Mouse (Mus musculus) kidney, postnatal 14 days (tissue): ENCODE results near the gene Taf1.

ENCODE experiments used
- DNase-seq: peaks from one replicate; pipeline ENCODE4 v3.0.0; 2022; ENCODE audit warnings: mixed read lengths

Gene Taf1

GRCm38 (mm10) chrX:101532347-101533221 lies at the start of gene Taf1:
Gene Taf1 (plus strand): TSS chrX:101532734.
- peak; percentile 95 for DNase-seq

GRCm38 (mm10) chrX:101486487-101487152 lies 45.9 kb upstream of the Taf1 start:
- DNase-seq = peak; percentile 35

DNA sequence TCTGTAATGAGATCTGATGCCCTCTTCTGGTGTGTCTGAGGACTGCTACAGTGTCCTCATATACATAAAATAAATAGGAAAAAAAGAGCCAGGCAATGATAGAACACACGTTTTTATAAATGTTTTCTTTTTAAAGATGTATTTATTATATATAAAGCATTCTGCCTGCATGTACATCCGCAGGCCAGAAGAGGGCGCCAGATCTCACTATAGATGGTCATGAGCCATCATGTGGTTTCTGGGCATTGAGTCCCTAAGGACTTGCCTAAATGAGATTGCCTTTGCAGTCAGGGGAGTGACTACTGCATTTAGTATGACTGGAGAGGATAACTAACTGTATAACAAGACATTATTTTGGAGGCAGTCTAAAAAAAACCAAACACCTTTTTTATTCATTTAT lies 27.9 kb upstream of the Taf1 start:
- no peak for DNase-seq

DNA sequence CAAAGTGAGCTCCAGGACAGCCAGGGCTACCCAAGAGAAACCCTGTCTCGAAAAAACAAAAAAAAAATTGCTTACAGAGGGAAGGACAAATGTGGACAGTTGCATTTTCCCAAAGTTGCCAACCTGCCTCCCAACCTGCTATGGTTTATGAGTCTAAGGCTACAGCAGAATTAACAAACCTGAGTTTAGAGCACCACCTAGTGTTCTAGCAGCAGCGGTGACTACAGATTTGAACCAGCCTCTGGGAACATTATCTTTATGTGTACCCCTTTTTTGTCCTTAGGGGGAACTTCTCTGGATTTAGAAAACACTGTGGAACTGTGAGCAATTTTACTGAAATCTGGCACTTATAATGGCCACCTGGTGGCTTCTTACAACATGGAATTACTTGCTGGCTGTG lies 16.8 kb upstream of the Taf1 start:
- DNase-seq = no peak

GRCm38 (mm10) chrX:101518006-101518405 lies 14.5 kb upstream of the Taf1 start:
- no peak for DNase-seq

DNA sequence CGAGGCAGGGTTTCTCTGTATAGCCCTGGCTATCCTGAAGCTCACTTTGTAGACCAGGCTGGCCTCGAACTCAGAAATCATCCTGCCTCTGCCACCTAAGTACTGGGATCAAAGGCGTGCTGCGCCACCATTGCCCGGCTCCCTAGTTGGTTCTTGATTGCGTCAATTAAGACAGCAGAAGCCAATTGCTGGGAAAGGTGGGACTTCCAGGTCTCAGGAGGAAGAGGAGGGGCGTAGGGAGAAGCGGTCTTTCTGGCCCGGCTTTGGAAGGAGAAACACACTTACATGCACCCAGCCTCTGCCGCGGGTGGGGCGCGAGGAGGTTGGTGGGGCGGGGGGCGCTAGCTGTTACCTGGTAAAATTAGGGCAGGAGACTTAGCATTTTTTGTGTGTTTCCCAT lies 10.5 kb upstream of the Taf1 start:
- DNase-seq = no peak

DNA sequence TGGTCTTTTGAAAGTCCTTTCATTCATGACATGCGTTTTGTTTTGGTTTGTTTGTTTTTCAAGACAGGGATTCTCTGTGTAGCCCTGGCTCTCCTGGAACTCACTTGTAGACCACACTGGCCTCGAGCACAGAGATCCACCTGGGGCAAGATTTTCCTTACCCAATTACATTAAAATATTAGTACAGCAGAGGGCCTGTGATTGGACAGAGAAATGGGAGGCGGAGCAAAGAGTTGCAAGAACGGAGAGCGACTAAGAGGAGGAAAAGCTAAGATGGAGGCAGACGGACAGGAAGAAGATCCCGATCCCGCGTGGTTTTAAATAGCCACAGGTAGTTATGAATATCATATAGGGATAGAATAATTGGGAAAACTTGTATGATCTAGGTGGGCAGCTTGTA lies 5.2 kb upstream of the Taf1 start:
- no peak for DNase-seq

- DNase-seq = no peak
Observed at GRCm38 (mm10) chrX:101585455-101585854, 52.9 kb downstream of the Taf1 start.

GRCm38 (mm10) chrX:101616183-101616582 lies 83.6 kb downstream of the Taf1 start:
- DNase-seq = no peak

GRCm38 (mm10) chrX:101617889-101618288 lies 85.4 kb downstream of the Taf1 start:
- DNase-seq = no peak

- DNase-seq = peak; percentile 18
Observed at GRCm38 (mm10) chrX:101620317-101620716, 87.8 kb downstream of the Taf1 start.

- no peak for DNase-seq
Observed at GRCm38 (mm10) chrX:101622539-101622938, 90.0 kb downstream of the Taf1 start.

- DNase-seq = peak; percentile 25
Observed at GRCm38 (mm10) chrX:101636821-101637525, 104.4 kb downstream of the Taf1 start.

- peak; percentile 3 for DNase-seq
Observed at GRCm38 (mm10) chrX:101638856-101639255, 106.3 kb downstream of the Taf1 start.

DNA sequence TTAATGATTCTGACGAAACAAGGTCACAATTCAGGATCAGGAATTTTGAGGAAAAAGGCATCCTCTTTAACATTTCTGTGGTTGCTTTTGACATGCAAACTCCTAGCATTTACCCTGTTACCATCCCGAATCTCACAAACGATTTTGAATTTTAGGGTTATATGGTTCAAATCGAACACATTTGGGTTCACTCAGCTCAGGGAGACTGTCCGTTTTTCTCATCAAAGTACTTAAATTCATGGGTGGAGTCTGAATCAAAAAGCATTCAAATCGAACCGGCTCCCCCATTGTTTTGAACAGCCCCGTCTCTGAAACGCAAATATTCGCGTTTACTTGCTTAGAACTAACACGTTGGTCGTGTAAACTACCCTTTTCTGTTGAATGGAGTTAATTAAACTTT lies 106.8 kb downstream of the Taf1 start:
- DNase-seq = no peak

DNA sequence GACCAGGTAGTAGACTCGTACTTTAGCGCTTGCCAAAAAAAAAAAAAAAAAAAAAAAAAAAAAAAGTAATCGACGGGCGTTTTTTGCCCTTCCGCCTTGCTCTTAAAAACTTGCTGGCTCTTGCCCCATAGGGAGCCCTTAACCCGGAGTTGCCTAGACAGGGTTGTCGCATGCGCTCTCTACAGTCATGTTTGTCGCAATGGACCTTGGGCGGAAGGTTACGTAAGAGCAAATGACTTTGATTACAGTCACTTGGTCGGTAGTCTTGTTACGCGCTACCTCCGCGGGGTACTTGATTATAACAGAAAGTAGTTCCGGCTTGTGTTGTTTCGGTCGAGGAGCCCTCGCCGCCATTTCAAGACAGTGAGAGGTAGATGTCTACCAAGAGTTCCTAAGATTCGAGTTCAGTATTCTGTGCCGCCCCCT lies 107.2 kb downstream of the Taf1 start, which contains the start of gene Ogt:
Gene Ogt (plus strand): TSS at position 320 of the 426 bp plus-strand sequence.
- DNase-seq = peak; percentile 94

DNA sequence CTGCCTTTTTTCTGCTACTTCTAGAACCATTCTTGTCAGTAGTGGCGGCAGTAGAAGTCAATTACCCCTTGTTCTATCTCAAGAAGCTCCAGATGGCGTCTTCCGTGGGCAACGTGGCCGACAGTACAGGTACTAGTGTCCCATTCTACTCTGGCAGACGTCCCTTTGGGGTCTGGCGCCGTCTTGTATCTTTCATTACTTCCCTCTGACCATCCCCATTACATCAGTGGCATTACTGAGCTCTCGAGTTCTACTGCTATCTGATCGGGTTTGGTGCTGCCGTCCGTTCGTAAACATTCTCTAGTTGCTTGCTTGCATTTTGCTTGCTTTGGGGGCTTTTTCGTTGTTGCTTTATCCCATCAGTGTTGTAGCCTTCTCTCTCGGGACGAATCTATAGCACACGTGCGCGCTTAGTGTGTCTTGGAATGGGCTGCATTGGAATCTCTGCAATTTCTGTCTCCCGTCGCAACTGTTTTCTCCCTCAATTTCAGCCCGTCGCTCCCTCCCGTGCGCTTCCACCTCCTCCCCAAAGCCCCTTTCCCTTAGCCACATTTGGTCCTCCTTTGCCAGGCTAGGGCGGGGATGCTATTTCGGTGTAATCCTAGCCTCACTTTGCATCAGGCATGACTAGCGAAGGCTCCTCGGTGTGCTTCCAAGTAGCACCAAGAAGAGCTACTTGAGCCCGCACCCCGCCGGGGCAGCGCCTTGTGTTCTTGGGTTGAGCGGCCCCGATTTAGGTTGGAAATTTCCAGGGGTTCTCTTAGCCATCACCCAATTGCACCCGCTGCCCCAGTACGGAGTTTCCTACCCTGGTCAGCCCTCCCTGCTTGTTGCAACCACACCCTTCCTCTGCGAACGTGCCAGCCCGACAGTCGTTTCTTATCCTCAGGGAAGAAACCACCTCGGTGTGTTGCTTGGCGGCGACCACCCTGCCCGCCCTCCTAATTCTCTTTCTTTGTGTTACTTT lies 107.9 kb downstream of the Taf1 start:
- peak; percentile 41 for DNase-seq

DNA sequence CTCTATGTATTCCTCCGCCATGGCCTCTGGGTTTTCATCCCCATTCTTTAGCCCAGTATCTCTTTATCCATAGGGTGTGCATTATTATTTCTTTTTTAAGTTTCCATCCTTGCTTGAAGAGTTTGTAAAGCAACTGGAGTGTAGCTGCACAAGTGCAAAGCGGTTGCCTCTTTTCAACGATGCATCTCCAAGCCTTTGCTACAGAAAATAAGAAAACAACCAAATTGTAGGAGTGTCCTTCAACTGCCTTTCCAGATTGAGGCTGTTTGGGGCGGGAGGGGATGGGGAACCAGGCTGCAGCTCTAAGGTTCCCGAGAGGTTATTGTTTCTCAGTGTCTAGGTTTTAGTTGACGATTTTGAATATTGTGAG lies 108.6 kb downstream of the Taf1 start:
- no peak for DNase-seq

DNA sequence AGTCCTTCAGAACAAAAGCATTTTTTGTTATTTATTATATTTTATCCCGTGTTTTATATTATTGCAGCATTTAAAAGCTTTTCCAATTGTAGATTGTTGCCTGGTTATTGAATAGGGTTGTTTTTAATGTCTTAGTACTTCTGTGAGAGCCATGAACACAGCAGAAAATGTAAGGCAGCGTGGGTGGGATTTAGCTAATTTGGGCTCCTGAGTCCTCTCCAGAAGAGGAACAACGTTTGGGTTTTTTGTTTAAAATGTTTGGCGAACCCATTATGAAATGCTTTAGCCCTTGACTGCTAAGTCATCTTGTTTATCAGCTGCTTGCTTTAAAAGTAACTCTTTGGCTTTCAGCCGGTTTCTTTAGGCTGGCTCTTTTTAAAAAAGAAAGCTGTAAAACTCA lies 109.6 kb downstream of the Taf1 start:
- DNase-seq = no peak

GRCm38 (mm10) chrX:101645286-101645685 lies 112.8 kb downstream of the Taf1 start:
- peak; percentile 43 for DNase-seq

GRCm38 (mm10) chrX:101646621-101647020 lies 114.1 kb downstream of the Taf1 start:
- DNase-seq = no peak
